Mouse (Mus musculus): Measurements from ENCODE around the gene Ksr1. TPM values are rescaled to one million over a fixed set of nuclear protein-coding genes. Genes with fewer than 3 reads are reported as not detected.

The Ksr1 gene
- polyA plus RNA-seq, 1 experiment from 2014 or later, result 4.7 TPM

DNA sequence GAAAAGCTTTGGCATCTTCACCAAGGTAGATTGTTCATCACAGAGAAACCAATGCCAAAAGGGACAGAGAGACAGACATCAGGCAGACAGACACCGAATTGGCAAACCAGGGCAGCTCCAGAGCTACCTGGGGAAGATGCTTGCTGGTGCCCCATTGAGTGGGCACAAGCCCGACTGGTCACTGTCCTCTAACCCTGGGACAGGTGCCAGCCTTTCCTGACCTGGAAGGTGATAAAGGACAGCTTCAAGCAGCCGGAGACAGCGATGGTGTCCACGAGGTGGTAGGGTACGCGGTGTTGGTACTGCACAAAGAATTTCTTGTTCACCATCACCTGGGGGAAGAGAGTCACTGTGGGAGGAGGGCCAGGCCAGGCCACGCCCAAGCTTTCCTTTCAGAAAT lies 175.1 kb downstream of the Ksr1 start:
- no peak for ATAC-seq (ENCODE audit: low FRiP score)
- Histone ChIP-seq H3K9me3 (no peaks in the 10 kb centered on the region), H3K4me3 (replicated peaks) (no peak overlapping the region), H3K27me3 (no peaks in the 10 kb centered on the region), H3K27ac (no peak overlapping the region), H3K36me3 (replicated peaks) (no peaks in the 10 kb centered on the region), H3K4me2 (no peak overlapping the region), H3K4me1 (peaks cover 9% of the 10 kb centered on the region), H3K9ac (no peak overlapping the region)
- 88% methylated on average over 8 of the region's 8 CpGs for WGBS

DNA sequence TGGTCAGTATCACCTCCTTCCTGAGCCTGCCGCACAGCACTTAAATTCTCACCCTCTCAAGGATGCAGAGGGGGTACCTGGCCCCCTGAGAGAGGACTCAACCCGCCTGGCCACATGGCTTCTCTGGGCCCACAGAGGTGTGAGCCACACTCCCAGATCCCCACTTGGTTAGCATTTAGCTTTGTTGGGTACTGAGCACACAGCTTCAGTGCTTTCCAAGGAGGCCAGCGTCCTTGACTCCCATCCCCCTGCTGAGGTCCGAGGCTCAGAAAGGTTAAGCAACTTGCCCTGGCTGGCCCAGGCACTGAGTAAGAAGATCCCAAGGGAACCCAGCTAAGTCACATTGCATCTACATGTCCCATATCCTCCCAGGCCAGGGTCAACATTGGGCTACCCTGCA lies 178.1 kb downstream of the Ksr1 start:
- Histone ChIP-seq H3K9me3 (no peaks in the 10 kb centered on the region), H3K4me2 (no peak overlapping the region), H3K9ac (no peak overlapping the region), H3K4me3 (replicated peaks) (no peak overlapping the region), H3K27ac (no peak overlapping the region), H3K36me3 (replicated peaks) (no peaks in the 10 kb centered on the region), H3K4me1 (peaks cover 7% of the 10 kb centered on the region), H3K27me3 (no peaks in the 10 kb centered on the region)
- ATAC-seq (ENCODE audit: low FRiP score), result no peak
- WGBS, result 85% methylated on average over 4 of the region's 4 CpGs

DNA sequence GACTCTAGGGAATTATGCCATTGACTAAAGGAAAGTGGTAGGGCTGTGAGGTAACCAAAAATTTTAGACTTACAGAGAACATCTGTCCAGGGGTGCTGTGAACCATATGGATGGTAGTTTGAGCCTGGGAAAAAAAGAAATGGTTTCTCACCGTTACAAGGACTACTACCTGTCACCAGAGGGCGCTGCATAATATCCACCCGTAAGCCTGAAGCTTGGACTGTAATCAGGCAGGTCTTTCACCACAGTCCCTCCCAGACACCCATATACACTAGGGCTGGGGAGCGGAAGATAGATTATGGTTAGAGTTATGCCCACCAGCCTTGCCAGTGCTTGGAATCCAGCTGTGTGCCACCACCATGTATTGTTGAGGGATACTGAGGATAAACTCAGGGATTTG lies 178.8 kb downstream of the Ksr1 start:
- Histone ChIP-seq H3K9me3 (no peaks in the 10 kb centered on the region), H3K4me3 (replicated peaks) (no peak overlapping the region), H3K4me1 (no peaks in the 10 kb centered on the region), H3K27ac (no peak overlapping the region), H3K9ac (no peak overlapping the region), H3K4me2 (no peak overlapping the region), H3K36me3 (replicated peaks) (no peaks in the 10 kb centered on the region), H3K27me3 (no peaks in the 10 kb centered on the region)
- WGBS, result 26% methylated on average over 4 of the region's 4 CpGs
- ATAC-seq (ENCODE audit: low FRiP score), result no peak

Other genes starting within 250 kb of the Ksr1 start
- 0.65 and 0.74 TPM in 2 replicates for gene Nos2, start 225.6 kb downstream of the Ksr1 start, polyA plus RNA-seq (2016; fragmentation: Nextera tagmentation; extraction: Ambion mirVana)
- gene Lgals9, start 161.5 kb downstream of the Ksr1 start, polyA plus RNA-seq (2016; fragmentation: Nextera tagmentation; extraction: Ambion mirVana), result 4.8 and 5.7 TPM in 2 replicates
- gene Wsb1, start 108.3 kb upstream of the Ksr1 start, polyA plus RNA-seq (2016; fragmentation: Nextera tagmentation; extraction: Ambion mirVana), result 457 and 459 TPM in 2 replicates
- gene Gm9964, start 150.5 kb upstream of the Ksr1 start, polyA plus RNA-seq (2016; fragmentation: Nextera tagmentation; extraction: Ambion mirVana), result not detected in 2 replicates
- 8.9 and 9.6 TPM in 2 replicates for gene Nf1, start 193.3 kb upstream of the Ksr1 start, polyA plus RNA-seq (2016; fragmentation: Nextera tagmentation; extraction: Ambion mirVana)

Data from forebrain, embryonic 12.5 days (tissue).